11 mouse cellular contexts compared by ENCODE assay signal in genomic region chr17:47454675-47455074, GRCm38 (mm10). TPM values are rescaled to one million over a fixed set of nuclear protein-coding genes. Genes with fewer than 3 reads are reported as not detected.
A peak's percentile ranks its signal among the peaks of the same experiment; 100 is the strongest.
DNase-seq lines count a peak whose midpoint lies in the region; ATAC-seq and TF ChIP-seq lines count a peak whose summit lies in the region.
"Had no signal": no experiment of that assay in that cellular context is flagged by ENCODE, and none has a peak within 500 bp of the region (broad histone marks: within the 10 kb centered on the region; RNA-seq: fewer than 3 reads in every experiment).

No protein-coding gene starts in this region.

- no peak for TF ChIP-seq CTCF in CH12.LX (conservative IDR thresholded peaks at IDR 0.05 in 1 of 2, IDR thresholded peaks at IDR 0.05 in 1 of 2; ENCODE audit: low read depth in 2 of 2, low read length in 2 of 2)

- 43% methylated on average over 8 of the region's 8 CpGs for WGBS in kidney, embryonic 15.5 days
- 43% methylated on average over 8 of the region's 8 CpGs for WGBS in kidney, embryonic 14.5 days

- no peak for TF ChIP-seq EP300 in CH12.LX (IDR thresholded peaks at IDR 0.05; ENCODE audit: low read length)

- H3K4me1 ChIP-seq in kidney, embryonic 15.5 days, result peaks cover 54% of the 10 kb centered on the region
- H3K4me1 ChIP-seq in kidney, embryonic 14.5 days (ENCODE audit: control insufficient read depth, insufficient read depth, low read length), result peaks cover 30% of the 10 kb centered on the region
- H3K4me1 ChIP-seq in CH12.LX (ENCODE audit: control insufficient read depth in 1 of 2, insufficient read depth in 2 of 2), result peaks cover 16 to 46% of the 10 kb centered on the region in 2 experiments

- no peak overlapping the region for H3K4me3 ChIP-seq in kidney, embryonic 15.5 days (replicated peaks)
- H3K4me3 ChIP-seq in kidney, embryonic 14.5 days (ENCODE audit: low read length), result no peak overlapping the region
- H3K4me3 ChIP-seq in CH12.LX (replicated peaks in 1 of 3; ENCODE audit: low read depth in 2 of 3, low read length in 2 of 3, poor library complexity in 1 of 3), result peak overlapping the region; percentile 41 to 63 (median 43)
- H3K4me3 ChIP-seq: midbrain, embryonic 10.5 days had no signal

- H3K36me3 ChIP-seq in kidney, embryonic 15.5 days, result no peaks in the 10 kb centered on the region
- H3K36me3 ChIP-seq in kidney, embryonic 14.5 days (ENCODE audit: control insufficient read depth, insufficient read depth, low read length), result no peaks in the 10 kb centered on the region
- H3K36me3 ChIP-seq in CH12.LX (replicated peaks in 1 of 2; ENCODE audit: control insufficient read depth in 1 of 2, insufficient read depth in 1 of 2, low read length in 1 of 2), result peaks cover 0 to 2% of the 10 kb centered on the region in 2 experiments
- H3K36me3 ChIP-seq: midbrain, embryonic 10.5 days had no signal

- TF ChIP-seq RAD21 in CH12.LX (IDR thresholded peaks at IDR 0.05; ENCODE audit: low read depth, low read length), result no peak

- no peaks in the 10 kb centered on the region for H3K27me3 ChIP-seq in kidney, embryonic 15.5 days
- H3K27me3 ChIP-seq in kidney, embryonic 14.5 days (ENCODE audit: control insufficient read depth, insufficient read depth, low read length), result no peaks in the 10 kb centered on the region
- no peaks in the 10 kb centered on the region for H3K27me3 ChIP-seq in CH12.LX (replicated peaks)

- dilution Hi-C loops in CH12.LX (cut with MboI; ENCODE audit: extremely low pct_ligation_motif_present, extremely low pct_unique_long_range_greater_than_20kb, low sequenced_read_pairs), result no loop called here

- H3K9me3 ChIP-seq in kidney, embryonic 15.5 days (replicated peaks), result no peaks in the 10 kb centered on the region
- no peaks in the 10 kb centered on the region for H3K9me3 ChIP-seq in kidney, embryonic 14.5 days (ENCODE audit: control insufficient read depth, low read length)
- no peaks in the 10 kb centered on the region for H3K9me3 ChIP-seq in CH12.LX (replicated peaks; ENCODE audit: low read length)
- H3K9me3 ChIP-seq: midbrain, embryonic 10.5 days had no signal

- H3K27ac ChIP-seq in kidney, embryonic 15.5 days, result 0 out of 2 replicates have a peak overlapping the region, but pooled peaks have one; percentile 81
- H3K27ac ChIP-seq in kidney, embryonic 14.5 days (ENCODE audit: low read depth, low read length), result no peak overlapping the region
- no peak overlapping the region for H3K27ac ChIP-seq in CH12.LX (ENCODE audit: insufficient read depth, low read depth)
- H3K27ac ChIP-seq: midbrain, embryonic 10.5 days had no signal

- H3K4me2 ChIP-seq in kidney, embryonic 15.5 days, result no peak overlapping the region
- H3K4me2 ChIP-seq in kidney, embryonic 14.5 days (replicated peaks; ENCODE audit: low read depth, low read length), result no peak overlapping the region
- H3K4me2 ChIP-seq in CH12.LX (ENCODE audit: insufficient read depth, low read depth, poor library complexity, severe bottlenecking), result peak overlapping the region; percentile 45

- in situ Hi-C loops in CH12.LX (cut with MboI; ENCODE audit: low pct_ligation_motif_present, low pct_unique_long_range_greater_than_20kb, low sequenced_read_pairs), result no loop called here

- no peaks in the 10 kb centered on the region for H3K79me2 ChIP-seq in CH12.LX (replicated peaks; ENCODE audit: control insufficient read depth, extremely low read depth, insufficient read depth, poor library complexity, severe bottlenecking)

- ATAC-seq in kidney, embryonic 15.5 days (replicated peaks; ENCODE audit: low FRiP score), result no peak; the same call in 1 of the 2 replicates
- no peak for ATAC-seq in kidney, embryonic 14.5 days (ENCODE audit: low FRiP score, low TSS enrichment)
- ATAC-seq in granulocyte monocyte progenitor cell, adult 5-6 weeks (replicated peaks; ENCODE audit: poor library complexity, severe bottlenecking), result peak; percentile 89
- peak; percentile 92 for ATAC-seq in megakaryocyte progenitor cell, adult 5-6 weeks (replicated peaks; ENCODE audit: poor library complexity)

- peak; percentile 78 for DNase-seq in CH12.LX (ENCODE audit: extremely low read depth)
- no peak for DNase-seq in gastrocnemius, postnatal 25 days
- DNase-seq in layer of hippocampus, postnatal 14 days (ENCODE audit: low spot score in 2 of 2), result no peak
- DNase-seq in layer of hippocampus, adult 9-10 months (ENCODE audit: low spot score), result no peak

- H3K9ac ChIP-seq in kidney, embryonic 15.5 days, result no peak overlapping the region
- H3K9ac ChIP-seq in kidney, embryonic 14.5 days (ENCODE audit: low read depth, low read length), result no peak overlapping the region
- H3K9ac ChIP-seq in CH12.LX (ENCODE audit: insufficient read depth, low read depth), result peak overlapping the region; percentile 53

- TF ChIP-seq POLR2A in CH12.LX (IDR thresholded peaks at IDR 0.05; ENCODE audit: low read depth, low read length), result peak; percentile 76

TF ChIP-seq in CH12.LX, 34 proteins besides CTCF, POLR2A, EP300 and RAD21 (continues in another document):
- TF ChIP-seq ELF1 (IDR thresholded peaks at IDR 0.05; ENCODE audit: low read depth, low read length) (peak; percentile 92), MYC (IDR thresholded peaks at IDR 0.05; ENCODE audit: low read depth, low read length) (0 out of 2 replicates have a peak, but pooled peaks have one; percentile 44)

RNA-seq across cellular contexts. Expression of gene 1700001C19Rik, which starts 17.5 kb away (rescaled TPM):
- polyA plus RNA-seq in kidney, embryonic 15.5 days (2015; fragmentation: Nextera tagmentation; extraction: Ambion mirVana), result 0.26 and 0.46 TPM in 2 replicates
- 0.39 TPM in 1 of 2 replicates, not detected in the other for polyA plus RNA-seq in kidney, embryonic 14.5 days (2014; fragmentation: Nextera tagmentation; extraction: Ambion mirVana)
- total RNA-seq in CH12.LX (2012; rRNA removed) (0.25 TPM in 1 of 2 replicates, not detected in the other), CH12.LX (2014; rRNA removed) (not detected in 2 replicates)
- not detected in 2 replicates for polyA plus RNA-seq in CH12.LX (2012; ENCODE audit: insufficient read length, low read depth)
- not detected in 2 replicates for total RNA-seq in granulocyte monocyte progenitor cell, adult 5-6 weeks (2014; fragmentation: Nextera tagmentation)
- 1.9 TPM in 1 of 2 replicates, not detected in the other for total RNA-seq in granulocyte monocyte progenitor cell, adult 5-6 weeks (2017)
- 0.12 and 0.27 TPM in 2 replicates for total RNA-seq in megakaryocyte progenitor cell, adult 5-6 weeks (2015)
- 0.33 and 0.95 TPM in 2 replicates for total RNA-seq in megakaryocyte progenitor cell, adult 5-6 weeks (2017)
- not detected for total RNA-seq in gastrocnemius, postnatal 25 days (2021)
- total RNA-seq in layer of hippocampus, postnatal 14 days (2021), result not detected
- total RNA-seq: gastrocnemius, postnatal 4 days; layer of hippocampus, postnatal 25 days had no signal

RNA-seq across cellular contexts. Expression of gene AI661453, which starts 18.3 kb away (rescaled TPM):
- 1.7 and 2.1 TPM in 2 replicates for polyA plus RNA-seq in kidney, embryonic 15.5 days (2015; fragmentation: Nextera tagmentation; extraction: Ambion mirVana)
- polyA plus RNA-seq in kidney, embryonic 14.5 days (2014; fragmentation: Nextera tagmentation; extraction: Ambion mirVana), result 1.6 and 2.1 TPM in 2 replicates
- total RNA-seq in CH12.LX (2012; rRNA removed) (not detected in 2 replicates), CH12.LX (2014; rRNA removed) (not detected in 2 replicates)
- polyA plus RNA-seq in CH12.LX (2012; ENCODE audit: insufficient read length, low read depth), result not detected in 2 replicates
- 1.8 and 4.3 TPM in 2 replicates for total RNA-seq in granulocyte monocyte progenitor cell, adult 5-6 weeks (2014; fragmentation: Nextera tagmentation)
- 0.34 and 0.62 TPM in 2 replicates for total RNA-seq in granulocyte monocyte progenitor cell, adult 5-6 weeks (2017)
- total RNA-seq in megakaryocyte progenitor cell, adult 5-6 weeks (2015), result 1.6 and 2.3 TPM in 2 replicates
- total RNA-seq in megakaryocyte progenitor cell, adult 5-6 weeks (2017), result 0.29 and 0.71 TPM in 2 replicates
- under 1 TPM; 0.49 to 0.59 TPM for total RNA-seq in gastrocnemius, postnatal 25 days (2021)
- total RNA-seq in layer of hippocampus, postnatal 14 days (2021), result under 1 TPM; 0.28 to 0.48 TPM

RNA-seq across cellular contexts. Expression of gene Taf8, which starts 47.4 kb away (rescaled TPM):
- 32.2 and 37.0 TPM in 2 replicates for polyA plus RNA-seq in kidney, embryonic 15.5 days (2015; fragmentation: Nextera tagmentation; extraction: Ambion mirVana)
- polyA plus RNA-seq in kidney, embryonic 14.5 days (2014; fragmentation: Nextera tagmentation; extraction: Ambion mirVana), result 24.9 and 28.9 TPM in 2 replicates
- total RNA-seq in CH12.LX (2012; rRNA removed), result 15.4 and 16.9 TPM in 2 replicates
- total RNA-seq in CH12.LX (2014; rRNA removed), result 13.8 and 18.0 TPM in 2 replicates
- 16.5 and 17.0 TPM in 2 replicates for polyA plus RNA-seq in CH12.LX (2012; ENCODE audit: insufficient read length, low read depth)
- total RNA-seq in granulocyte monocyte progenitor cell, adult 5-6 weeks (2014; fragmentation: Nextera tagmentation), result 13.9 and 23.8 TPM in 2 replicates
- 34.7 and 40.9 TPM in 2 replicates for total RNA-seq in granulocyte monocyte progenitor cell, adult 5-6 weeks (2017)
- total RNA-seq in megakaryocyte progenitor cell, adult 5-6 weeks (2015), result 14.7 and 19.1 TPM in 2 replicates
- total RNA-seq in megakaryocyte progenitor cell, adult 5-6 weeks (2017), result 32.1 and 33.4 TPM in 2 replicates
- total RNA-seq in gastrocnemius, postnatal 25 days (2021), result 10 to 100 TPM in 1 of 2 experiments, 1 to 10 TPM in 1; 9.6 to 10.0 TPM
- total RNA-seq in layer of hippocampus, postnatal 14 days (2021), result 10 to 100 TPM; 14.8 to 16.4 TPM

RNA-seq across cellular contexts. Expression of gene Ccnd3, which starts 50.2 kb away (rescaled TPM):
- 272 and 294 TPM in 2 replicates for polyA plus RNA-seq in kidney, embryonic 15.5 days (2015; fragmentation: Nextera tagmentation; extraction: Ambion mirVana)
- polyA plus RNA-seq in kidney, embryonic 14.5 days (2014; fragmentation: Nextera tagmentation; extraction: Ambion mirVana), result 257 and 276 TPM in 2 replicates
- total RNA-seq in CH12.LX (2012; rRNA removed) (48.2 and 48.7 TPM in 2 replicates), CH12.LX (2014; rRNA removed) (30.1 and 30.6 TPM in 2 replicates)
- polyA plus RNA-seq in CH12.LX (2012; ENCODE audit: insufficient read length, low read depth), result 102 and 121 TPM in 2 replicates
- total RNA-seq in granulocyte monocyte progenitor cell, adult 5-6 weeks (2014; fragmentation: Nextera tagmentation), result 99.8 and 128 TPM in 2 replicates
- 35.5 and 35.9 TPM in 2 replicates for total RNA-seq in granulocyte monocyte progenitor cell, adult 5-6 weeks (2017)
- 95.3 and 100 TPM in 2 replicates for total RNA-seq in megakaryocyte progenitor cell, adult 5-6 weeks (2015)
- 51.4 and 53.8 TPM in 2 replicates for total RNA-seq in megakaryocyte progenitor cell, adult 5-6 weeks (2017)
- total RNA-seq in gastrocnemius, postnatal 25 days (2021), result 10 to 100 TPM; 31.4 to 44.8 TPM
- total RNA-seq in layer of hippocampus, postnatal 14 days (2021), result 10 to 100 TPM; 39.6 to 46.3 TPM

RNA-seq across cellular contexts. Expression of gene Guca1a, which starts 54.3 kb away (rescaled TPM):
- polyA plus RNA-seq in kidney, embryonic 15.5 days (2015; fragmentation: Nextera tagmentation; extraction: Ambion mirVana), result 1.6 and 2.6 TPM in 2 replicates
- 2.4 and 2.8 TPM in 2 replicates for polyA plus RNA-seq in kidney, embryonic 14.5 days (2014; fragmentation: Nextera tagmentation; extraction: Ambion mirVana)
- 1.8 and 5.2 TPM in 2 replicates for total RNA-seq in CH12.LX (2012; rRNA removed)
- 2.4 and 3.2 TPM in 2 replicates for total RNA-seq in CH12.LX (2014; rRNA removed)
- polyA plus RNA-seq in CH12.LX (2012; ENCODE audit: insufficient read length, low read depth), result 2.1 TPM in 2 replicates
- total RNA-seq in granulocyte monocyte progenitor cell, adult 5-6 weeks (2014; fragmentation: Nextera tagmentation), result 5.3 and 6.4 TPM in 2 replicates
- total RNA-seq in granulocyte monocyte progenitor cell, adult 5-6 weeks (2017), result 6.3 and 6.7 TPM in 2 replicates
- 8.2 and 8.7 TPM in 2 replicates for total RNA-seq in megakaryocyte progenitor cell, adult 5-6 weeks (2015)
- total RNA-seq in megakaryocyte progenitor cell, adult 5-6 weeks (2017), result 0.68 and 2.8 TPM in 2 replicates
- total RNA-seq in gastrocnemius, postnatal 25 days (2021), result under 1 TPM in 1 of 2 experiments, not detected in 1; 0.43 TPM
- under 1 TPM in 1 of 2 experiments, not detected in 1; 0.39 TPM for total RNA-seq in layer of hippocampus, postnatal 14 days (2021)

Comparison
In these comparisons a context has a peak if more than half of its experiments do, and no peak if none do; other contexts are left out.
1. ATAC-seq: peak in granulocyte monocyte progenitor cell, adult 5-6 weeks (single experiment) and megakaryocyte progenitor cell, adult 5-6 weeks (single experiment); none in kidney, embryonic 15.5 days (single experiment) and kidney, embryonic 14.5 days (single experiment).
2. H3K4me3 ChIP-seq: peak in CH12.LX (3 of 3); none in kidney, embryonic 15.5 days (single experiment) and kidney, embryonic 14.5 days (single experiment).